Mouse (Mus musculus) MEL (cell line): ENCODE results near the gene Shh.

ENCODE experiments used
- CTCF ChIP-seq, 3 experiments: IDR thresholded peaks in 2 of 3; conservative IDR thresholded peaks in 1 of 3; 2 replicates each; pipeline ENCODE4 v1.5.1; 2011 to 2012; ENCODE audit warnings: low read length in 3 of 3, low read depth in 2 of 3, mild to moderate bottlenecking in 2 of 3, improper control_type of control experiment in 1 of 3, inconsistent platforms in 1 of 3, mixed read lengths in 1 of 3, moderate library complexity in 1 of 3; ENCODE audit not compliant: control insufficient read depth in 1 of 3, insufficient read depth in 1 of 3, poor library complexity in 1 of 3, severe bottlenecking in 1 of 3
- EP300 ChIP-seq, 2 experiments: IDR thresholded peaks; 2 replicates each; pipeline ENCODE4 v1.6.1; 2011; ENCODE audit warnings: improper control_type of control experiment in 2 of 2, low read length in 2 of 2, low read depth in 1 of 2, mild to moderate bottlenecking in 1 of 2
- MAZ ChIP-seq: IDR thresholded peaks from 2 replicates; pipeline ENCODE4 v1.6.1; 2012; ENCODE audit warnings: low read depth, mild to moderate bottlenecking, inconsistent platforms, low read length, improper control_type of control experiment
- POLR2A ChIP-seq, 2 experiments: IDR thresholded peaks; 2 replicates each; pipeline ENCODE4 v1.6.1; 2011 to 2012; ENCODE audit warnings: low read length in 2 of 2, mild to moderate bottlenecking in 2 of 2, control low read depth in 1 of 2, improper control_type of control experiment in 1 of 2, low read depth in 1 of 2, moderate library complexity in 1 of 2; ENCODE audit not compliant: control insufficient read depth in 1 of 2, insufficient read depth in 1 of 2, poor library complexity in 1 of 2

- TF ChIP-seq CTCF (IDR thresholded peaks at IDR 0.05 in 2 of 3, conservative IDR thresholded peaks at IDR 0.05 in 1 of 3; ENCODE audit: control insufficient read depth in 1 of 3, insufficient read depth in 1 of 3, low read depth in 2 of 3, low read length in 3 of 3, poor library complexity in 1 of 3, severe bottlenecking in 1 of 3) (no peak), EP300 (IDR thresholded peaks at IDR 0.05; ENCODE audit: low read depth in 1 of 2, low read length in 2 of 2) (no peak), MAZ (no peak), POLR2A (IDR thresholded peaks at IDR 0.05; ENCODE audit: control insufficient read depth in 1 of 2, insufficient read depth in 1 of 2, low read depth in 1 of 2, low read length in 2 of 2, poor library complexity in 1 of 2) (no peak)
Observed at GRCm38 (mm10) chr5:28481730-28482129, 14.7 kb upstream of the Shh start.
